Mouse (Mus musculus) liver, embryonic 12.5 days (tissue): ENCODE results near the gene Zfp980. TPM values are rescaled to one million over a fixed set of nuclear protein-coding genes. Genes with fewer than 3 reads are reported as not detected.
"Not testable (repeated sequence)": the region's sequence is repeated elsewhere in the genome, so short reads cannot be mapped to it uniquely, and the experiment has no call there.

Experiments
- ATAC-seq: fragments of 200-750 bp; cut with Nextera tagmentation; 2 replicates; pipeline ENCODE4 v1.8.0; 2017; ENCODE audit warnings: moderate number of reproducible peaks, mild to moderate bottlenecking, moderate library complexity
- H3K27ac ChIP-seq: fragments of 300-500 bp; sonication (generic); 2 replicates; pipeline ENCODE4 v1.5.1; 2016; ENCODE audit warnings: mild to moderate bottlenecking
- H3K27me3 ChIP-seq: fragments of 300-500 bp; sonication (generic); replicated peaks from 2 replicates; pipeline ENCODE4 v1.6.1; 2016; ENCODE audit warnings: mild to moderate bottlenecking, moderate library complexity
- H3K36me3 ChIP-seq: fragments of 300-500 bp; sonication (generic); 2 replicates; pipeline ENCODE4 v1.6.1; 2016; ENCODE audit warnings: mild to moderate bottlenecking, moderate library complexity
- H3K4me1 ChIP-seq: fragments of 300-500 bp; sonication (generic); 2 replicates; pipeline ENCODE4 v1.6.1; 2016
- H3K4me2 ChIP-seq: fragments of 300-500 bp; sonication (generic); 2 replicates; pipeline ENCODE4 v1.6.1; 2016; ENCODE audit warnings: mild to moderate bottlenecking, moderate library complexity
- H3K4me3 ChIP-seq: fragments of 300-500 bp; sonication (generic); 2 replicates; pipeline ENCODE4 v1.5.1; 2016; ENCODE audit warnings: mild to moderate bottlenecking, moderate library complexity
- H3K9ac ChIP-seq: fragments of 300-500 bp; sonication (generic); 2 replicates; pipeline ENCODE4 v1.6.1; 2016; ENCODE audit warnings: mild to moderate bottlenecking, moderate library complexity
- H3K9me3 ChIP-seq: fragments of 300-500 bp; sonication (generic); replicated peaks from 2 replicates; pipeline ENCODE4 v1.6.1; 2016; ENCODE audit warnings: mild to moderate bottlenecking, moderate library complexity
- WGBS: fragments of 180-500 bp; shearing (Covaris S2); methylation state at CpG from one replicate; pipeline ENCODE4 v1.1.7; 2016; ENCODE audit not compliant: insufficient replicate concordance; 5-methylcytosine and 5-hydroxymethylcytosine counted together
- polyA plus RNA-seq: library from polyadenylated mRNA; unstranded; fragments of >200 nt; fragmentation: Nextera tagmentation; extraction: Ambion mirVana; gene quantifications from 2 replicates; pipeline ENCODE4 v1.2.1, GENCODE M21; 2016

Zfp980 gene
- polyA plus RNA-seq: not detected in 2 replicates

DNA sequence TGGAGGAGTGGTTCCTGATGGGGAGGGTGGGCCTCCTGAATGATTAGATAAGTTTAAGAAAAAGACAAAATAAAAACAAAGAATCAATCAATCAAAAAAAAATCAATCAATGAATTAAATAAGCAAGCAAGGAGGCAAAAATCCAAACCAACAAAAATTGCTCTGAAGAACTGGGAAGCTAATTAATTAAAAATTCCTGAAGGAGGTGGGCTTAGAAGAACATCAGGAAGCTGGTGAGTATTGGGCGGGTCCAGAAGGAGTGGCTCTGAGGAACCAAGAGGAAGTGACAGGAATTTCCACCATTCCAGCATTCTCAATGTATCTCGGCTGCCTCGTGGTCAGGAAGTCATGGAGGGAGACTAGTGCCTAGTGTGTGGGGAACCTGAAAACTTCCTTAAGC lies at the start of gene Zfp980:
Gene Zfp980, plus strand, starts transcription at position 301 of the 400 bp plus-strand sequence.
- 40% methylated on average over 3 of the region's 3 CpGs for WGBS
- H3K4me3 ChIP-seq, H3K27ac ChIP-seq, H3K27me3 ChIP-seq, H3K4me1 ChIP-seq, H3K36me3 ChIP-seq, H3K9ac ChIP-seq, ATAC-seq, H3K4me2 ChIP-seq, H3K9me3 ChIP-seq: not testable (repeated sequence)

DNA sequence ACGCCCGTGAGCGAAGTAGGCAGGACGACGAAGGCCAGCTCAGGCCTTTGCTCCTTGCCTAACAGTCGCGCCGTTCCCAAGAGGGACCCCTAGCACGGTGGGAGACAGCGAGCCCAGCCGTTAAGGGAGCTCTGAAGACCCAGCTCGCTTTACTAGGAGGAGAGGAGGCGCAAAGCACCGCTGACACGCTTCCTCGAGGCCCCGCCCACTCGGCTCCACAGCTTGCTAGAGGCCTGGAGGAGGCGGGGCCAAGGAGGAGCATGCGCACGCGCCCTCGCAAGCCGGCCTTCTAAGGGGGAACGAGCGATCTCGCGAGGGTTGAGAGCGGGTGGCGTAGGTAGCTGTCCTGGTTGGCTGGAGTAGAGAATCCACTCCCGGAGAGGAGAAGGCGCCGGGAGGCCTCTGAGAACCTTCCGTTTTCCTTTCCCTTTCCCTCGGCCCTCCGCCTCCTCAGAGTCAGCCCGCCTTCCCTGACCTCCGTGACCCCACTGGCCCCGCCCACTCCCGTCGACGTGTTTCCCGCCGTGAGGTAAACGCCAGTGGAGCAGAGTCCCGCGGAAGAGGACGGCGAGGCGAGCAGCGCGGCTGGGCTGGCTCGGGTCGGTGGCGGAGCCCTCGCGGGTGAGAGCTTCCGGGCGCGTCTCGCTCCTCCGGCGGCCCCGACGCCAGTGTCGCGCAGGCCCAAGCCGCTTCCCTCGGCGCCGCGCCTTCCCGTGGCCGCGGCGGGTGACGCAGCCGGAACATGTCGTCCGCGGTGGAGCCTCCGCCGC lies 29.9 kb upstream of the Zfp980 start:
- not testable (repeated sequence) for H3K27ac ChIP-seq, H3K9me3 ChIP-seq, ATAC-seq, H3K9ac ChIP-seq, H3K4me1 ChIP-seq, H3K27me3 ChIP-seq, H3K36me3 ChIP-seq
- 19% methylated on average over 61 of the region's 83 CpGs for WGBS
- peak overlapping the region; percentile 55 for H3K4me2 ChIP-seq
- peak overlapping the region; percentile 30 for H3K4me3 ChIP-seq

DNA sequence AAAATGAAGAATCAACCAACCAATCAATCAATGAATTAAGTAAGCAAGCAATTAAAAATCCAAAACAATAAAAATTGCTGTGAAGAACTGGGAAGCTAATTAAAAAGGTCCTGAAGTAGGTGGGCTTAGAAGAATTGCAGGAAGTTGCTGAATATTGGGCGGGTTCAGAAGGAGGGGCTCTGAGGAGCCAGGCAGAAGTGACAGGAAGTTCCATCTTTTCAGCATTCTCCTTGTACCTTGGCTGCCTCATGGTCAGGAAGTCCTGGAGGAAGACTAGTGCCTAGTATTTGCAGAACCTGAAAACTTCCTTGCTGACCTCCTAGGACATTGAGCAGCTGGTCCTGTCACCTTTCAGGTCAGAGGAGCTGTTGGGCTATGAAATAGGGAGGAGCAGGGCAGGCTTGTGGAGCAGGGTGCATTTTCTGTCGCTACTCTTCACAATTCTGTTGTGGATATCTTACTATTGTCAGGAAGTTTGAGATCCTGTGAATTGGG lies 3.8 kb downstream of the Zfp980 start:
- not testable (repeated sequence) for ATAC-seq, H3K9ac ChIP-seq, H3K27me3 ChIP-seq, H3K4me2 ChIP-seq, H3K4me1 ChIP-seq, H3K4me3 ChIP-seq, H3K36me3 ChIP-seq, H3K27ac ChIP-seq, H3K9me3 ChIP-seq
- 43% methylated on average over 2 of the region's 2 CpGs for WGBS

DNA sequence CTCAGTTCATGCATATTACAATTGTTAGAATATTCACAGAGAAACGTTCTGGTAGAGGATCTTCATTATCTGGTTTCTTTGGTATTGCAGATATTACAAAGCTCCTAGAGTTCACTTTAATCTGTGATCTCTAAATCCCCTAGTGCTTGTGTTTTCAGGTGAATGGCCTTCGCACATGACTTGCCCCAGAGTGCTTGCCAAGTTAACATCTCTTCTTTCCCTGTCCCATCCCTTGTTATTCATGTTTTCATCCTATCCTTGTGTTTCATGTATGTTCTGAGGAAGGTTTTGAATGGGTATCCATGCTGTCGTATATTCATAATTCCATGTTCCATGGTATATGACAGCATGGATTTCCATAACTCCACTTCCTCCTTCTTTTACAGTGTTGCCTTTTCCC lies 9.7 kb downstream of the Zfp980 start:
- ATAC-seq: not testable (repeated sequence)

DNA sequence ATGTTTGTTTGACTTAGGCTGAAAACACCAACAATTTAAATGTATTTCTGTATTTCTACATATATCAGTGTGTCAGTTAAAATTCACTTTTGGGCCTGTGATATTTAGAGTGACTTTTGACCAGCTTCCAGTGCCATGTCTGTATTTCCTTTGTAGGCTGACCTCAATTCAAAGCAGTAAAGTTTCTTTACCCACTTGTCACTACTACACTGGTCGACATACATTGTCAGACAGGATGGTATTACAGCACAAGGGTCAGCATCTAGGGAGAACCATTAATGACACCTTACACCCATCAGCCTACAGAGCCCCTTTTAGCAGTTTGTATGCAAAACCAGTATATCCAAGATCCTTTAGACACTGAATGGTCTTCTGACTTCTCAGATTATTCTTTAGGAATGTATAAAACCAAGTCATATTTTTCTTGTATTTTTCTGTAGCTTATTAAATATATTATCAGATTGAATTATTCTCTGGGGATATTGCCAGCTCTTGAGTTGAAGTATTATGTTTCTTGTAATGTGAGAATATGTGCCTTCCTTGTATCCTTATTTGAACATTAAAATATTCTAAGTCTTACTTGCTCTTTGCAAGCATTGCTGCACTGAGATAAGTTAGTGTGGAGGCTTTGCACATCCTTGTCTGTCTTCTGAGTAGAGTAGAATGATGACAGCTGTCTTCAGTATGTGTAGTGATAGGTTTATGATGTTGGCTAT lies 10.3 kb downstream of the Zfp980 start:
- not testable (repeated sequence) for H3K36me3 ChIP-seq, H3K27ac ChIP-seq, H3K4me3 ChIP-seq, H3K9ac ChIP-seq, H3K27me3 ChIP-seq, H3K4me1 ChIP-seq, H3K4me2 ChIP-seq
- ATAC-seq: 0 out of 2 replicates have a peak, but pooled peaks have one; percentile 40
- H3K9me3 ChIP-seq: peaks cover 12% of the 10 kb centered on the region; the same call in 1 of the 2 replicates
- 22% methylated on average over 1 of the region's 1 CpGs for WGBS

More for the DNA sequence above, 9.7 kb downstream of the Zfp980 start:
- not testable (repeated sequence) for H3K4me2 ChIP-seq, H3K9ac ChIP-seq, H3K27ac ChIP-seq, H3K4me3 ChIP-seq, H3K36me3 ChIP-seq, H3K27me3 ChIP-seq, H3K4me1 ChIP-seq
- 65% methylated on average over 3 of the region's 3 CpGs for WGBS
- peaks cover 12% of the 10 kb centered on the region; the same call in 1 of the 2 replicates for H3K9me3 ChIP-seq

DNA sequence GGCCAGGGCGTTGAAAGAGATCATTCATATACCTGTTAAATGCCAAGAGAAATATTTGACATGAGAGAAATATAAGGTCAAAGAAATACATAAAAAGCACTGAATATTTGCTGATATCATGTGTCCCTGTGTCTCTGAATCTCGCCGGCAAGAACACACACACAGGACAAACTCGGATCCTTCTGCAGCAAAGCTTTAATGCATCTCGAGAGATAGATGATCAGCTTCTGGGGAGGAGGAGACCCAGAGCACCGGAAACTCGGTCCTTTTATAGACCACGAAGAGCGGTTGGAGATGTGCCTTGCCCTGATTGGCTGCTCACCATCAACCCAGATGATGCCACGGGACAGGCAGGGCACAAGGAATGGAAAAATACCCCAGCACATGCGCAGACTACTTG lies 11.5 kb downstream of the Zfp980 start:
- not testable (repeated sequence) for ATAC-seq, H3K4me1 ChIP-seq
- 68% methylated on average over 10 of the region's 11 CpGs for WGBS

DNA sequence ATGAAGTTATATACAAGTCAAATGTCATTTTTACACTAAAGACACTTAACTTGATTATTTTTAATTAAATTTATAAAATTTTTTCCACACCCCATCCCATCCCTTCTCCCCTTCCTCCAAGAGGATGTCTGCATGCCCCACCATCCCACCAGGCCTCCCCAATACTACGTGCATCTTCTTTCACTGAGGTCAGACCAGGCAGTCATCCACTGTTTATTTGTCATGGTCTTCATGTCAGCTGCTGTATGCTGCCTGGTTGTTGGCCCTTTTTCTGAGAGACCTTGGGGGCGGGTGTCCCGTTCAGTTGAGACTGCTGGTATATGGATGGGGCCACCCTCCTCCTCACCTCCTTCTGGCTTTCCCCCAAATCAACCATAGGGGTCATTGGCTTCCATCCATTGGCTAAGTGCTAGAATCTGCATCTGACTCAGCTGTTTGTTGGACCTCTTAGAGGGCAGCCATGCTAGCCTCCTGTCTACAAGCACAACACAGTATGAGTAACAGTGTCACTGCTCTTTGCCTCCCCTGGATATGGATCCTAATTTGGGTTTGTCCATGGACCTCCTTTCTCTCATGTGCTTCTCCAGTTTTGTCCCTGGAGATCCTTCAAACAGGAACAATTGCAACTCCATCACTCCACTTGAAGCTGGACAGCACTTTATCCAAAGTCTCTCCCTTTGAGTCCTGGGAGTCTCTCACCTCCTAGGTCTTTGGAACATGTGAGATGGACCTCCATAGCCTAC lies 12.7 kb downstream of the Zfp980 start:
- 70% methylated on average over 3 of the region's 3 CpGs for WGBS
- H3K27me3 ChIP-seq, H3K4me2 ChIP-seq, H3K27ac ChIP-seq, H3K36me3 ChIP-seq, H3K4me1 ChIP-seq, H3K9ac ChIP-seq, H3K4me3 ChIP-seq: not testable (repeated sequence)
- peaks cover 14% of the 10 kb centered on the region; the same call in 1 of the 2 replicates for H3K9me3 ChIP-seq
- peak; percentile 37; the same call in 1 of the 2 replicates for ATAC-seq

More for the DNA sequence above, 11.5 kb downstream of the Zfp980 start:
- not testable (repeated sequence) for H3K27ac ChIP-seq, H3K4me3 ChIP-seq, H3K36me3 ChIP-seq, H3K9ac ChIP-seq, H3K4me2 ChIP-seq, H3K27me3 ChIP-seq
- peaks cover 12% of the 10 kb centered on the region; the same call in 1 of the 2 replicates for H3K9me3 ChIP-seq

DNA sequence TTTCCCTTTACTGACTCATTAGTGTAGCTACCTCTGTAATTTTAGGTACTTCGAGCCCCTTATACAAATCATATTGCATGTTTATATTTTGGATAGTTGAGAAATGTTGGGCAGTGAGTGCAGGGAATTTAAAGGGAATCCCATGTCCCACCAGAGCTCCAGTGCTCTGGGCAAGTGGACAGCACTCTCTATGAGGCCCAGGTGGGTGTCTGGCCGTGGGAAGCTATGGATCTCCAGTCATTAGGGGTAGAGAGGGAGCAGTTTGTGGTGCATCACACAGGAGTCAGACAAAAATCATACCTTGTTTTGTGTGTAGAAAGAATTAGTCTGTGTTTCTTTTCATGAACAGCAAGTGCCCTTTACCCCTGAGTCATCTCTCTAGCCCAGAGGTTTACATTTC lies 15.6 kb downstream of the Zfp980 start:
- peaks cover 13% of the 10 kb centered on the region; the same call in 1 of the 2 replicates for H3K9me3 ChIP-seq
- not testable (repeated sequence) for H3K27ac ChIP-seq, H3K4me3 ChIP-seq, H3K4me1 ChIP-seq, H3K27me3 ChIP-seq, H3K9ac ChIP-seq, H3K36me3 ChIP-seq, H3K4me2 ChIP-seq, ATAC-seq
- 27% methylated on average over 2 of the region's 2 CpGs for WGBS

DNA sequence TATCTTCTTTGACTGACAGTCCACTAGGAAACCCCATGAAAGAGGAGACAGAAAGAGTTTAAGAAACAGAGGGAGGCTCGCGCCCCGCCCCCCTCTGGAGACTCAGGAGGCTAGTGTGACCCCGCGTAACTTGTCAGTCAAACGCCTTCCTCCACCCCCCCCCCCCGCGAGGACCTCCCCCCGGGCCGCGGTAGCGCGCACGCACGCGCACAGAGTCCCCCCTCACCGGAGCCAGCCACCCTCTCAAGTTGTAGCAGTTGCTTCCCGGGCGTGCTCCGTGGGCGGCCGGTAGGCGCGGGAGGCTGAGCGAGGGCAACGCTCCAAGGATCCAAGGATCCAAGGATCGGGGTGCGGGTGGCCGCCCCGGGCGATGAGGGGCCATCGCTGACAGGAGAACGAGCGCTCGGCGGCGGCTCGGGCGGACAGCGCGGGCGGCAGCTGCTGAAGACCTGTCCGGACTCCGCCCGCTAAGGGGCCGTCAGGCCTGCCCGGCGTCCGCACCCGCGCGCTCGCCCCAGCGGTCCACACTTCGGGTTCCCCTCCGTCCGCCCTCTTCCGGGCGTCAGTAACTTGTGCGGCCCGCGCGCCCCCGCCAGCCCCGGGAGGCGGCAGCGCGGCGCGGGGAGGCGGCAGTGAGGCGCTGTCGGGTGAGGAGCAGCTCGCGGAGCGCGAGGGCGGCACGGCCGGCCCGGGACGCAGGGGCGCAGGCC lies 74.6 kb downstream of the Zfp980 start:
- H3K4me3 ChIP-seq: peak overlapping the region; percentile 34
- peak overlapping the region; percentile 58 for H3K4me2 ChIP-seq
- not testable (repeated sequence) for H3K36me3 ChIP-seq, H3K27ac ChIP-seq, H3K9ac ChIP-seq, H3K9me3 ChIP-seq, H3K4me1 ChIP-seq, H3K27me3 ChIP-seq
- 3% methylated on average over 46 of the region's 83 CpGs for WGBS
- peak; percentile 82 for ATAC-seq

DNA sequence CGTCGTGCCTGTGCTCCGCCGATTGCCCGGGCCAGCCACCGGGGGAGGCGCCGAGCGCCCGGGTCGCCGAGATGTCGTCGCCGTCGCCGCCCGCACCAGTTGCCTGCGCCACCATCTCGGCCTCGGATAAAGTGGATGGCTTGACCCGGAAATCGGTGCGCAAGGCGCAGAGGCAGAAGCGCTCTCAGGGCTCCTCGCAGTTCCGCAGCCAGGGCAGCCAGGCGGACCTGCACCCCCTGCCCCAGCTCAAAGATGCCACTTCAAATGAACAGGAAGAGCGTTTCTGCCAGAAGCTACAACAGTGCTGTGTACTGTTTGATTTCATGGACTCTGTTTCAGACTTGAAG lies 75.1 kb downstream of the Zfp980 start:
- H3K4me2 ChIP-seq, H3K9ac ChIP-seq, H3K36me3 ChIP-seq, H3K27me3 ChIP-seq, ATAC-seq, H3K4me3 ChIP-seq, H3K4me1 ChIP-seq, H3K27ac ChIP-seq, H3K9me3 ChIP-seq: not testable (repeated sequence)
- no CpG with 5 or more reads among the region's 30 CpGs for WGBS
